Mouse (Mus musculus) limb, embryonic 13.5 days (tissue): ENCODE results near the gene Pnpla6. TPM values are rescaled to one million over a fixed set of nuclear protein-coding genes. Genes with fewer than 3 reads are reported as not detected.

Experiments used
- ATAC-seq: fragments of 200-750 bp; cut with Nextera tagmentation; 2 replicates; pipeline ENCODE4 v1.8.0; 2017; ENCODE audit warnings: low read depth, moderate number of reproducible peaks, moderate TSS enrichment; ENCODE audit not compliant: low FRiP score
- H3K27ac ChIP-seq: fragments of 300-500 bp; sonication (generic); 2 replicates; pipeline ENCODE4 v1.5.1; 2015; ENCODE audit warnings: inconsistent platforms, mild to moderate bottlenecking, moderate library complexity
- H3K27me3 ChIP-seq: fragments of 300-500 bp; sonication (generic); 2 replicates; pipeline ENCODE4 v1.6.1; 2015; ENCODE audit warnings: mild to moderate bottlenecking, inconsistent platforms
- H3K36me3 ChIP-seq: fragments of 300-500 bp; sonication (generic); 2 replicates; pipeline ENCODE4 v1.6.1; 2015; ENCODE audit warnings: inconsistent platforms, mild to moderate bottlenecking, moderate library complexity
- H3K4me1 ChIP-seq: fragments of 300-500 bp; sonication (generic); 2 replicates; pipeline ENCODE4 v1.6.1; 2015; ENCODE audit warnings: inconsistent platforms
- H3K4me2 ChIP-seq: fragments of 300-500 bp; sonication (generic); replicated peaks from 2 replicates; pipeline ENCODE4 v1.6.1; 2015; ENCODE audit warnings: inconsistent platforms, mild to moderate bottlenecking, moderate library complexity
- H3K4me3 ChIP-seq: fragments of 300-500 bp; sonication (generic); 2 replicates; pipeline ENCODE4 v1.5.1; 2015; ENCODE audit warnings: moderate library complexity, mild to moderate bottlenecking, inconsistent platforms
- H3K9ac ChIP-seq: fragments of 300-500 bp; sonication (generic); 2 replicates; pipeline ENCODE4 v1.6.1; 2015; ENCODE audit warnings: mild to moderate bottlenecking, inconsistent platforms
- H3K9me3 ChIP-seq: fragments of 300-500 bp; sonication (generic); 2 replicates; pipeline ENCODE4 v1.6.1; 2016; ENCODE audit warnings: inconsistent platforms
- WGBS: fragments of 180-500 bp; shearing (Covaris S2); methylation state at CpG from one replicate; pipeline ENCODE4 v1.1.7; 2015; 5-methylcytosine and 5-hydroxymethylcytosine counted together
- polyA plus RNA-seq: library from polyadenylated mRNA; unstranded; fragments of >200 nt; fragmentation: Nextera tagmentation; extraction: Ambion mirVana; gene quantifications from 2 replicates; pipeline ENCODE4 v1.2.1, GENCODE M21; 2015

Gene Pnpla6
- polyA plus RNA-seq, 1 experiment from 2014 or later: 25.4 TPM

- peak overlapping the region; percentile 78 for H3K27ac ChIP-seq
- H3K4me3 ChIP-seq: peak overlapping the region; percentile 69
- peaks cover 34% of the 10 kb centered on the region for H3K36me3 ChIP-seq
- peak; percentile 13 for ATAC-seq
- H3K4me2 ChIP-seq: peak overlapping the region; percentile 98
- H3K9me3 ChIP-seq: no peaks in the 10 kb centered on the region
- peaks cover 15% of the 10 kb centered on the region for H3K4me1 ChIP-seq
- WGBS: under 1% methylated on average over 25 of the region's 25 CpGs
- peak overlapping the region; percentile 73 for H3K9ac ChIP-seq
- no peaks in the 10 kb centered on the region for H3K27me3 ChIP-seq
These were observed 710 bp downstream of the Pnpla6 start for GRCm38 (mm10) chr8:3515771-3516417.

- WGBS: 1% methylated on average over 36 of the region's 36 CpGs
- Histone ChIP-seq H3K9me3 (no peaks in the 10 kb centered on the region), H3K27ac (peak overlapping the region; percentile 78), H3K9ac (peak overlapping the region; percentile 73), H3K36me3 (peaks cover 32% of the 10 kb centered on the region), H3K4me1 (peaks cover 15% of the 10 kb centered on the region), H3K27me3 (no peaks in the 10 kb centered on the region), H3K4me2 (peak overlapping the region; percentile 98), H3K4me3 (peak overlapping the region; percentile 69)
- peak; percentile 86 for ATAC-seq
These were observed 1.4 kb downstream of the Pnpla6 start for GRCm38 (mm10) chr8:3516450-3517116.

GRCm38 (mm10) chr8:3517117-3517495 is 1.9 kb downstream of the Pnpla6 start:
- ATAC-seq: peak; percentile 17
- no peaks in the 10 kb centered on the region for H3K27me3 ChIP-seq
- H3K9me3 ChIP-seq: no peaks in the 10 kb centered on the region
- peaks cover 15% of the 10 kb centered on the region for H3K4me1 ChIP-seq
- peak overlapping the region; percentile 6; the same call in 1 of the 2 replicates for H3K27ac ChIP-seq
- peak overlapping the region; percentile 71 for H3K9ac ChIP-seq
- 3% methylated on average over 16 of the region's 16 CpGs for WGBS
- H3K4me3 ChIP-seq: peak overlapping the region; percentile 69
- peak overlapping the region; percentile 98 for H3K4me2 ChIP-seq
- peaks cover 32% of the 10 kb centered on the region for H3K36me3 ChIP-seq

- Histone ChIP-seq H3K4me1 (peaks cover 5% of the 10 kb centered on the region), H3K4me3 (no peak overlapping the region), H3K27me3 (no peaks in the 10 kb centered on the region), H3K36me3 (peaks cover 53% of the 10 kb centered on the region), H3K9me3 (no peaks in the 10 kb centered on the region), H3K27ac (no peak overlapping the region), H3K4me2 (no peak overlapping the region), H3K9ac (no peak overlapping the region)
- WGBS: 85% methylated on average over 13 of the region's 13 CpGs
- ATAC-seq: no peak
These were observed 7.0 kb downstream of the Pnpla6 start for GRCm38 (mm10) chr8:3522007-3522697.

- Histone ChIP-seq H3K4me1 (no peaks in the 10 kb centered on the region), H3K27ac (no peak overlapping the region), H3K27me3 (no peaks in the 10 kb centered on the region), H3K36me3 (peaks cover 52% of the 10 kb centered on the region), H3K9ac (no peak overlapping the region), H3K9me3 (no peaks in the 10 kb centered on the region), H3K4me3 (no peak overlapping the region), H3K4me2 (no peak overlapping the region)
- 91% methylated on average over 5 of the region's 5 CpGs for WGBS
- ATAC-seq: no peak
These were observed 15.6 kb downstream of the Pnpla6 start for GRCm38 (mm10) chr8:3530816-3531215.

- 95% methylated on average over 18 of the region's 18 CpGs for WGBS
- Histone ChIP-seq H3K4me1 (no peaks in the 10 kb centered on the region), H3K36me3 (peaks cover 56% of the 10 kb centered on the region), H3K4me3 (no peak overlapping the region), H3K9ac (no peak overlapping the region), H3K9me3 (no peaks in the 10 kb centered on the region), H3K27ac (no peak overlapping the region), H3K4me2 (no peak overlapping the region), H3K27me3 (no peaks in the 10 kb centered on the region)
- ATAC-seq: no peak
These were observed 16.8 kb downstream of the Pnpla6 start for GRCm38 (mm10) chr8:3531936-3532335.

- Histone ChIP-seq H3K4me1 (no peaks in the 10 kb centered on the region), H3K4me2 (no peak overlapping the region), H3K9ac (no peak overlapping the region), H3K36me3 (peaks cover 90% of the 10 kb centered on the region), H3K4me3 (no peak overlapping the region), H3K27me3 (no peaks in the 10 kb centered on the region), H3K27ac (no peak overlapping the region), H3K9me3 (no peaks in the 10 kb centered on the region)
- no peak for ATAC-seq
- 59% methylated on average over 15 of the region's 15 CpGs for WGBS
These were observed 21.1 kb downstream of the Pnpla6 start for GRCm38 (mm10) chr8:3536053-3536841.

- no peak overlapping the region for H3K9ac ChIP-seq
- no peaks in the 10 kb centered on the region for H3K4me1 ChIP-seq
- peaks cover 90% of the 10 kb centered on the region for H3K36me3 ChIP-seq
- H3K27ac ChIP-seq: no peak overlapping the region
- no peaks in the 10 kb centered on the region for H3K9me3 ChIP-seq
- no peak overlapping the region for H3K4me3 ChIP-seq
- ATAC-seq: no peak
- H3K27me3 ChIP-seq: no peaks in the 10 kb centered on the region
- WGBS: 93% methylated on average over 9 of the region's 9 CpGs
- no peak overlapping the region for H3K4me2 ChIP-seq
These were observed 21.8 kb downstream of the Pnpla6 start for GRCm38 (mm10) chr8:3536940-3537339.

- ATAC-seq: 0 out of 2 replicates have a peak, but pooled peaks have one; percentile 5
- H3K4me1 ChIP-seq: no peaks in the 10 kb centered on the region
- H3K36me3 ChIP-seq: peaks cover 90% of the 10 kb centered on the region
- H3K27me3 ChIP-seq: no peaks in the 10 kb centered on the region
- 94% methylated on average over 26 of the region's 26 CpGs for WGBS
- no peak overlapping the region for H3K4me3 ChIP-seq
- no peak overlapping the region for H3K9ac ChIP-seq
- H3K27ac ChIP-seq: no peak overlapping the region
- no peak overlapping the region for H3K4me2 ChIP-seq
- H3K9me3 ChIP-seq: no peaks in the 10 kb centered on the region
These were observed 22.5 kb downstream of the Pnpla6 start for GRCm38 (mm10) chr8:3537666-3538065.

- ATAC-seq: no peak
- Histone ChIP-seq H3K4me3 (no peak overlapping the region), H3K4me2 (no peak overlapping the region), H3K4me1 (no peaks in the 10 kb centered on the region), H3K27me3 (no peaks in the 10 kb centered on the region), H3K27ac (no peak overlapping the region), H3K9ac (no peak overlapping the region), H3K36me3 (peaks cover 93% of the 10 kb centered on the region), H3K9me3 (no peaks in the 10 kb centered on the region)
- 80% methylated on average over 7 of the region's 7 CpGs for WGBS
These were observed 24.0 kb downstream of the Pnpla6 start for GRCm38 (mm10) chr8:3539146-3539545.

- H3K27ac ChIP-seq: no peak overlapping the region
- 91% methylated on average over 4 of the region's 4 CpGs for WGBS
These were observed 24.9 kb downstream of the Pnpla6 start for GRCm38 (mm10) chr8:3540076-3540475.

GRCm38 (mm10) chr8:3546511-3546910 is 31.3 kb downstream of the Pnpla6 start:
- Histone ChIP-seq H3K4me3 (no peak overlapping the region), H3K27ac (no peak overlapping the region), H3K4me1 (no peaks in the 10 kb centered on the region), H3K9ac (no peak overlapping the region), H3K36me3 (peaks cover 49% of the 10 kb centered on the region), H3K9me3 (no peaks in the 10 kb centered on the region), H3K4me2 (no peak overlapping the region), H3K27me3 (no peaks in the 10 kb centered on the region)
- ATAC-seq: no peak
- WGBS: 85% methylated on average over 2 of the region's 2 CpGs

More at GRCm38 (mm10) chr8:3540076-3540475, 24.9 kb downstream of the Pnpla6 start:
- no peak overlapping the region for H3K4me2 ChIP-seq
- H3K9me3 ChIP-seq: no peaks in the 10 kb centered on the region
- H3K36me3 ChIP-seq: peaks cover 99% of the 10 kb centered on the region
- no peaks in the 10 kb centered on the region for H3K27me3 ChIP-seq
- H3K4me1 ChIP-seq: no peaks in the 10 kb centered on the region
- H3K9ac ChIP-seq: no peak overlapping the region
- no peak overlapping the region for H3K4me3 ChIP-seq
- ATAC-seq: no peak
